Mouse (Mus musculus) testis, postnatal 10 days (tissue): ENCODE results near the gene Mcoln1.

ENCODE experiments used
- DNase-seq: peaks from one replicate; pipeline ENCODE4 v3.0.0; 2021; ENCODE audit warnings: low spot score

Gene Mcoln1

DNA sequence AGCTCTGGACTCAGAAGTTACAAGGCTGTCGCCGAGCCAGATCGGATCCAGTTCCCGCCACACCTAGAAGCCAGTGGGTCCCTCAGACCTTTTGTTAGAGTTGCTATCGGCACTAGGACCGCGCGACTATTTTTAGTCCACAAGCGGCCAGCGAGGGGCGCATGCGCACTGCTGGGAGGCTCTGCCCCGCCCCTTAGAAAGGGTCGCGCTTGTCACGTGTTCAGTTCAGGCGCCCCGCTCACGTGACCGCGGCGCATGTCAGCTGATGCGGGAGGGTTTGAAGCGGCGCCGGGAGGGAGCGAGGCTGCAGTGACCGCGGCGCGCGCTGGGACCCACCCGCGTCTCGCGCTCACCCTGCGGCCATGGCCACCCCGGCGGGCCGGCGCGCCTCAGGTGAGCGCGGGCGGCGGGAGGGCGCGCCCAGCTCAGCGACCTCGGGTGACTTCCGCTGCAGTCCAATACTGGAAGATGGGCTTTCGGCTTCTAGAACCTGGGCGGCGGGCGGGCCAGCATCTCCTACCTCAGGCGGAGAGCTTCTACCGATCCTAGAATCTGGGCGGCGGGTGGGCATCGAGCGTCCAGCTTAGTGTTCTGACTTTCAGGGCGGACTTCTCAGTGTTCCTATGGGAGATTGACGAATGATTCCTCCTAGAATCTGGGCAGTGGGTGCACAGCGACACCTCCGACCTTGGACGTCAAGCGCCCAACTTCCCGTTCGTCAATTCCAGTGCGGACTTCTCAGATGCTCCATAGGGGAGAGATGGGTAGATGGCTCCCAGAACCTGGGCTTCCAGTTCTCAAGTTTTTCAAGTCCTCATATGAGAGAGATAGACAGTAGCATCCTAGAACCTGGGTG is at the start of gene Mcoln1:
Gene Mcoln1, plus strand, starts transcription at position 223 of the 856 bp plus-strand sequence.
- DNase-seq, result peak; percentile 99

DNA sequence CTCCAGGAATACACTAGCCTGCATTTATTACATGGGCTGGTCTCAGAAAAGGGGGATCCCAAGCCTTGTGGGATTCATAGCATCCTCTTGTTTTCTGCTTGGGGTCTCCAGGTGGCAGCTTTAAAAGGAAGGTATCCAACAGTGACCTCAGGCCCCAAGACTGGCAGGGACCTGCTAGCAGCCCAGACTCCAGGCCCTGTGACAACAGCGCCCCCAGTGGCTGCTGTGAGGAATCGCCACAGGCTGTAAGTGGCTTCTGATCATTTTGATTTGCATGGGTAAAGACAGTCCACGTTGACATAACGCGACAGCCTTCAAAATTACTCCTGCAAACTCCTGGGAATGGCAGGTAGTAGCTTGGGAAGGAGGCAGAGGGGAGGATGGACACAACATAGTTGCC is 49.6 kb upstream of the Mcoln1 start:
- DNase-seq, result peak; percentile 80

GRCm38 (mm10) chr8:3451992-3452391 is 48.3 kb upstream of the Mcoln1 start:
- DNase-seq, result no peak

GRCm38 (mm10) chr8:3463248-3463647 is 37.0 kb upstream of the Mcoln1 start:
- DNase-seq, result no peak

DNA sequence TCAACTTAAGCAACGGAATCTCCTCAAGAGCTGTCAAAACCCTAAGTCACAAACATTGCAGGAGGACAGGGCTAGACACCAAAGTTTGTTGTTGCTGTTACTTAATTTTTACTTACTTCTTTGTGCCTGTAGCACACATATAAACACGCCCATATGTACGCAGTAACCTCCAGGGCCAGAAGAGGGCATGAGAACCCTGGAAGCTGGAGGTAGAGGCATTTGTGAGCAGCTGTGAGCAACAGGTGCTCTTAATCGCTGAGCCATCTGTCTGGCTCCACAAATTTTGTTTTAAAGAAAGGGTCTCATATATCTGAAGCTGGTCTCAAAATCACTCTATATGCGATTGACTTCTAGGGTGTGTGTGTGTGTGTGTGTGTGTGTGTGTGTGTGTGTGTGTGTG is 35.9 kb upstream of the Mcoln1 start:
- DNase-seq, result no peak

GRCm38 (mm10) chr8:3467006-3467885 is 33.0 kb upstream of the Mcoln1 start, which contains the start of gene Pex11g:
Gene Pex11g, minus strand, starts transcription at chr8:3467680.
- peak; percentile 99 for DNase-seq

DNA sequence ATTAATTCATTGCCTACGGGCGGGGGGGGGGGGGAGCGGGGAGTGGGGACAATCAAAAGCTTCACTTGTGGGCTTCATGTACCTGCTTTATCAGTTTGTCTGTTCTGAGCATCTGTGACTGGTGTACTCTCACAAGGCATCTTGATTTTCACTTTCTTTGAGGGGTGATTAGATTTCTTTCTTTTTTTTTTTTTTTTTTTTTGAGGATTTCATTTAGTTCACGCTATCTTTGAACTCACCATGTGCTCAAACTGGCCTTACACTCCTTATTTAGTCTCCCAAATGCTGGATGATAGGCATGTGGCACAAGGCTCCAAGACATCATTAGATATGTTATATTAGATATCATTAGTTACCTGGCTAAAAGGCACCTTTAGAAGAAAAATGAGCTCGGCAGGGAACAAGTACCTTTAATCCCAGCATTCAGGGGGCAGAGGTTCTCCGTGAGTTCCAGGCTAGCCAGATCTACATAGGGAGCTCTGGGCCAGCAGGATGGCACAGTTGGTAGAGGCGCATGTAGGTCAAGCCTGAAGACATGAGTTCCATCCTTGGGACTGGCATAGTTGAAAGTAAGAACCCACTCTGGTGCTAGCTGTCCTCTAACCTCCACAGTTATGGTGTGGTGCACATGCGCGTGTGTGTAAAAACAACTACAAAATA is 32.2 kb upstream of the Mcoln1 start:
- no peak for DNase-seq

- DNase-seq, result no peak
Measured at GRCm38 (mm10) chr8:3468838-3469237, 31.4 kb upstream of the Mcoln1 start.

GRCm38 (mm10) chr8:3470562-3470961 is 29.7 kb upstream of the Mcoln1 start, which contains the start of gene Tex45:
Gene Tex45, plus strand, starts transcription at chr8:3470862.
- no peak for DNase-seq

GRCm38 (mm10) chr8:3475715-3476429 is 24.4 kb upstream of the Mcoln1 start:
- DNase-seq, result no peak

- no peak for DNase-seq
Measured at GRCm38 (mm10) chr8:3480221-3480785, 20.0 kb upstream of the Mcoln1 start.

DNA sequence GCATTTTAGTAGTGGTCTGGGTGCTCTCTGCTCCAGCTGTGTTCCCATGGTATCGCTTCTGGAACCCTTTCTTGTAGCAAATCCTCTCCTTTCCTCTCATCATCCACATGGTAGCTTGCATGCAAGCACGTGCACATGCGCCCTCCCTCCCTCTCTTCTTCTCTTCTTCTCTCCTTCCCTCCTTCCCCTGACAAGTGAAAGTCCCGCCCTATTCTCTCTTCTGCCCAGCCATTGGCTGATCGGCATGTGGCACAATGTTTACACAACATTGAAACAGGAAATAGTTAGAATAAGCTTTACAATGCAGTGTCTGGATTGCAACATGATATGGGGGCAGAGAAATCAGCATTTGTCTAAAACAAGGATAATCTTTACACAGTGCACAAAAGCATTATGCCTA is 18.7 kb upstream of the Mcoln1 start:
- no peak for DNase-seq

DNA sequence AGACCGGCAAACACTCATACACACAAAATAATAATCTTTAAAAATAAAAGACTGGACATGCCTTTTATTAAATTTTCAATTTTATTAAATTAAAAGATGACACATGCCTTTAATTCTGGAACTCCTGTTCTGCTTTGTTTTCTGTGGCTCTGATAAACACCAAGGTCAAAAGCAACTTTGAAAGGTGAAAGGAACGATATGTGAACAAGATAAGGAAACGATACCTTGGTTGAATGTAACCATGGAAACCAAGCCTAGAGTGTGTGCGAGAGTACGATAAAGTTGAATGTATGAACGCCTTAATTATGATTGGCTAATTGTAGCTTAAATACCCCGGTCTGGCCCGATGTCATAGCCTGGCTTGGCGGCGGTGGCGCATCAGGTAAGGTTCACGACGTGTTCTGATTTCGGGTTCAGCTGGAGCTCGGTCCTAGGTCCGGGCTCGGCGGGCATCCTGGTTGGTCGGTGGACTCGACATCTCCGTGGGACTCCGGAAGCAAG is 18.0 kb upstream of the Mcoln1 start:
- DNase-seq, result no peak

DNA sequence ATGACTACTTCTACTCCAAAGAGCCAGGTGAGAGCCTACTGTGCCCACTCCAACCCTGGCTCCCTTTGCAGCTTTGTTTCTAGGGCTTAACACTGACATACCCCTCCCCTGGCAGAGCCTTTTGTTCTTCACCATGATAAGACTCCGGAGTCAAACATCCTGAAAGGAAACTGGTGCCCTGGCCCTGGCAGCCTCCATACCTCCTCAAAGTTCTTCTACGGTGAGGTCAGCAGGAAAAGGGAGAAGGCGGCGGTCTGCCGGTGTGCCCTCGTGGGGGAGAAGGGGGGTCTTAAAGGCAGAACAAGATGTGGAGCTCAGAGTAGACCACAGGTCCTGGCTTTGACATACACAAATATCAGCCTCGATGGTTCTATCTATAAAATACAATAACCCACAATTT is 16.7 kb upstream of the Mcoln1 start:
- DNase-seq, result no peak

GRCm38 (mm10) chr8:3485192-3485591 is 15.1 kb upstream of the Mcoln1 start:
- DNase-seq, result no peak

- peak; percentile 88 for DNase-seq
Measured at GRCm38 (mm10) chr8:3492901-3493844, 7.1 kb upstream of the Mcoln1 start, which contains the start of gene Zfp358. Gene Zfp358, plus strand, starts transcription at chr8:3493138.

DNA sequence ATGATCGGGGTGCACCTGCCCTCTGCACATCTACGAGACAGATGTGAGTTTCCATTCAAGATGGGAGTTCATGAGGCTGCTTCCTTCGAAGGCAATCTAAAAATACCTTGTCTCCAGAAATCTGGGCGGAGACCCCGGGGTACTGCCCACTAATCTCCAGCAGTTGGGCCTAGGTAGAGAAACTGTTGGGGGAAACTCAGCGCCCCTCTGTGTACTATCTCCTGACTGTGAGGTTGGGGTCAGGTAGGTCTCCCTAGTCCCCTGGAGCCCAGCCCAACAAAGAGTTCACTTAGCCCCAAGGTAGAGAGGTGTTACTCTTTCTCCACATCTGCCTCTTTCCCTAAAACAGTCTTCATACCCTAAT is 6.4 kb upstream of the Mcoln1 start:
- no peak for DNase-seq

DNA sequence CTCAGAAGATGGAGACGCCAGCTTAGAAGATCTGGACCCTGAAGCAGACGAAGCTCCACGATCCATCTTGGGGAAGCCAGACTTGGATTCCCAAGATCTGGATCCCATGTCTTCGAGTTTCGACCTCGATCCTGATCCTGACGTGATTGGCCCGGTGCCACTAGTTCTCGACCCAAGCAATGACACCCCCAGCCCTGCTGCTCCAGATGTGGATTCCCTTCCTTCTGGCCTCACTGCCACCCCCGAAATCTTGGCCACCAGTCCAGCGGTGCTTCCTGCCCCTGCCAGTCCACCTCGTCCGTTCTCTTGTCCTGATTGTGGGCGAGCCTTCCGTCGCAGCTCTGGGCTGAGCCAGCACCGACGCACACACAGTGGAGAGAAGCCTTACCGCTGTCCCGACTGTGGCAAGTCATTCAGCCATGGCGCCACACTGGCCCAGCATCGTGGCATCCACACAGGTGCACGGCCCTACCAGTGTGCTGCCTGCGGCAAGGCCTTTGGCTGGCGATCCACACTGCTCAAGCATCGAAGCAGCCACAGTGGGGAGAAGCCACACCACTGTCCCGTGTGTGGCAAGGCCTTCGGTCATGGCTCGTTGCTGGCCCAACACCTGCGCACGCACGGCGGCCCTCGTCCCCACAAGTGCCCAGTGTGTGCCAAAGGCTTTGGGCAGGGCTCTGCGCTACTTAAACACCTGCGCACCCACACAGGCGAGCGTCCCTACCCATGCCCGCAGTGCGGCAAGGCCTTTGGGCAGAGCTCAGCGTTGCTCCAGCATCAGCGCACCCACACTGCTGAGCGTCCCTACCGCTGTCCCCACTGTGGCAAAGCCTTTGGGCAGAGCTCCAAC is 4.5 kb upstream of the Mcoln1 start:
- DNase-seq, result peak; percentile 62

DNA sequence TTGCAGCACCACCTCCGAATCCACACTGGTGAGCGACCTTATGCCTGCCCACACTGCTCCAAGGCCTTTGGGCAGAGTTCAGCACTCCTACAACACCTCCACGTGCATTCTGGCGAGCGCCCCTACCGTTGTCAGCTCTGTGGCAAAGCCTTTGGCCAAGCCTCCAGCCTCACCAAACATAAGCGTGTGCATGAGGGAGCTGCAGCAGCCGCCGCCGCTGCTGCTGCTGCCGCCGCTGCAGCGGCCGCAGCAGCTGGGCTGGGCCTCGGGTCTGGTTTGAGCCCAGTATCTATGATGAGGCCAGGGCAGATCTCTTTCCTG is 3.9 kb upstream of the Mcoln1 start:
- DNase-seq, result no peak
